Mouse (Mus musculus) heart, embryonic 14.5 days (tissue): ENCODE data around the gene Sv2c. TPM values are rescaled to one million over a fixed set of nuclear protein-coding genes. Genes with fewer than 3 reads are reported as not detected.

Experiments
- ATAC-seq: fragments of 200-750 bp; cut with Nextera tagmentation; 2 replicates; pipeline ENCODE4 v1.8.0; 2017; ENCODE audit warnings: low read depth, moderate TSS enrichment; ENCODE audit not compliant: insufficient number of reproducible peaks, insufficient read depth, low FRiP score
- H3K27ac ChIP-seq, 2 experiments: fragments of 200-500 bp in 1 of 2; fragments of 300-500 bp in 1 of 2; sonication (generic) in 1 of 2; replicated peaks in 1 of 2; 2 replicates each; pipeline ENCODE4 v1.5.1; 2012 to 2014; ENCODE audit warnings: low read depth in 2 of 2, low read length in 2 of 2, control low read depth in 1 of 2, mild to moderate bottlenecking in 1 of 2, mixed read lengths in 1 of 2; ENCODE audit not compliant: control insufficient read depth in 1 of 2, insufficient read depth in 1 of 2
- H3K27me3 ChIP-seq: fragments of 300-500 bp; sonication (generic); 2 replicates; pipeline ENCODE4 v1.6.1; 2014; ENCODE audit warnings: mild to moderate bottlenecking, low read length, control low read depth; ENCODE audit not compliant: control insufficient read depth, insufficient read depth
- H3K36me3 ChIP-seq: fragments of 300-500 bp; sonication (generic); 2 replicates; pipeline ENCODE4 v1.6.1; 2014; ENCODE audit warnings: mild to moderate bottlenecking, control low read depth, low read length, mixed read lengths; ENCODE audit not compliant: control insufficient read depth, insufficient read depth
- H3K4me1 ChIP-seq, 2 experiments: fragments of 200-500 bp in 1 of 2; fragments of 300-500 bp in 1 of 2; sonication (generic) in 1 of 2; 2 replicates each; pipeline ENCODE4 v1.6.1; 2012 to 2014; ENCODE audit warnings: low read length in 2 of 2, control low read depth in 1 of 2, mixed read lengths in 1 of 2; ENCODE audit not compliant: control insufficient read depth in 2 of 2, insufficient read depth in 2 of 2
- H3K4me2 ChIP-seq: fragments of 300-500 bp; sonication (generic); 2 replicates; pipeline ENCODE4 v1.6.1; 2014; ENCODE audit warnings: mild to moderate bottlenecking, low read length
- H3K4me3 ChIP-seq, 2 experiments: fragments of 200-500 bp in 1 of 2; fragments of 300-500 bp in 1 of 2; sonication (generic) in 1 of 2; 2 replicates each; pipeline ENCODE4 v1.5.1; 2012 to 2014; ENCODE audit warnings: low read length in 2 of 2, mild to moderate bottlenecking in 2 of 2, control low read depth in 1 of 2, low read depth in 1 of 2, moderate library complexity in 1 of 2; ENCODE audit not compliant: control insufficient read depth in 1 of 2, insufficient read depth in 1 of 2
- H3K9ac ChIP-seq: fragments of 300-500 bp; sonication (generic); 2 replicates; pipeline ENCODE4 v1.6.1; 2014; ENCODE audit warnings: mild to moderate bottlenecking, low read length
- H3K9me3 ChIP-seq: fragments of 300-500 bp; sonication (generic); 2 replicates; pipeline ENCODE4 v1.6.1; 2016; ENCODE audit warnings: low read length, control low read depth; ENCODE audit not compliant: control insufficient read depth
- WGBS: fragments of 180-500 bp; shearing (Covaris S2); extraction: QIAGEN DNeasy Blood & Tissue Kit; methylation state at CpG from one replicate; pipeline ENCODE4 v1.1.7; 2014; 5-methylcytosine and 5-hydroxymethylcytosine counted together
- polyA plus RNA-seq: library from polyadenylated mRNA; unstranded; fragments of >200 nt; fragmentation: Nextera tagmentation; extraction: Ambion mirVana; gene quantifications from 2 replicates; pipeline ENCODE4 v1.2.1, GENCODE M21; 2014

Gene Sv2c
- polyA plus RNA-seq, 1 experiment from 2014 or later: 1.4 TPM

GRCm38 (mm10) chr13:96052755-96053154 lies 79.6 kb downstream of the Sv2c start:
- WGBS: 74% methylated on average over 3 of the region's 3 CpGs

DNA sequence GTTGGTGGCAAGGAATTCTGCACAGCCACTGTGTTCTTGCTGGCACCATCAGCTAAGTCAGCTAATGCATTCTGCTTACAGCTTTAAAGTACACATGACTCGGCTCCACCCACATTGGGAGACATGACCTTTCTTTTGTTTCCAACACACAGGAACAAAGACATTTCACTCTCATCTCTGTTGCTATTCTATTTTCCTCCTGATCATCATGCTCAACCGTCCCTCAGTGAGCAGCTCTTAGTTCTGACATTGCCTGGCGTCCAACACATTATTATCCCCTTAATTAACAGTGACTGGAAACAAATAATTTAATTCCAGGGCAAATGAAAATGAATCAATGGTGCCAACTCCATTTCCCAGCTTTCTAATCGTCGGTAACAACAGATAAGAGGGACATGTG lies 87.0 kb downstream of the Sv2c start:
- H3K9ac ChIP-seq: no peak overlapping the region
- no peak overlapping the region for H3K4me2 ChIP-seq
- no peaks in the 10 kb centered on the region for H3K36me3 ChIP-seq
- H3K4me3 ChIP-seq: no peak overlapping the region
- no peak for ATAC-seq
- H3K27me3 ChIP-seq: no peaks in the 10 kb centered on the region
- no peaks in the 10 kb centered on the region for H3K4me1 ChIP-seq
- 0 out of 2 replicates have a peak, but pooled peaks cover 3% of the 10 kb centered on the region for H3K9me3 ChIP-seq
- 65% methylated on average over 5 of the region's 5 CpGs for WGBS
- no peak overlapping the region for H3K27ac ChIP-seq

More at GRCm38 (mm10) chr13:96052755-96053154, 79.6 kb downstream of the Sv2c start:
- Histone ChIP-seq H3K9me3 (no peaks in the 10 kb centered on the region), H3K27ac (no peak overlapping the region), H3K4me1 (no peaks in the 10 kb centered on the region), H3K36me3 (no peaks in the 10 kb centered on the region), H3K27me3 (no peaks in the 10 kb centered on the region), H3K4me2 (no peak overlapping the region), H3K9ac (no peak overlapping the region), H3K4me3 (no peak overlapping the region)
- no peak for ATAC-seq

- Histone ChIP-seq H3K4me3 (no peak overlapping the region), H3K36me3 (no peaks in the 10 kb centered on the region), H3K27ac (no peak overlapping the region), H3K9ac (no peak overlapping the region), H3K4me1 (no peaks in the 10 kb centered on the region), H3K4me2 (no peak overlapping the region), H3K27me3 (no peaks in the 10 kb centered on the region), H3K9me3 (0 out of 2 replicates have a peak, but pooled peaks cover 3% of the 10 kb centered on the region)
- ATAC-seq: no peak
- 73% methylated on average over 11 of the region's 11 CpGs for WGBS
These were observed 91.9 kb downstream of the Sv2c start for GRCm38 (mm10) chr13:96040275-96041042.

DNA sequence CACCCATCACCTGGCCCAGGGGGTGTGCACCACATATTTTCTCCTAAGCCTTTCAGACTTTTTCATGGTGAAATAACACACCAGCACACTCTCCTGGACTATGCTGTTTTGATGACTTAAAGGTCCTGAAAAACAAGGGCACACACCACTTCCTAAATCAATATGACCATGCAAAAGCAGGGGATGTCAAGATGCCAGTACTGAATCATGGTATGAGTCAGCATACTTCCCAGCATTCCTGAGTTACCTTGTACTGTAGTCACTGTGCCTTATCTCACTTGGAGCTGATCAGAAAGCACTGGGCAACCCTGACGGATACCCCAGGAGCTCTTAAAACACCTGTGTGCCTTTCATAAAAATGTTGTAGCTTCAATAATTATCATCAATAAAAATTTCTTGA lies 92.8 kb downstream of the Sv2c start:
- WGBS: 24% methylated on average over 1 of the region's 1 CpGs
- H3K9ac ChIP-seq: no peak overlapping the region
- no peaks in the 10 kb centered on the region for H3K36me3 ChIP-seq
- no peak for ATAC-seq
- H3K4me2 ChIP-seq: no peak overlapping the region
- no peaks in the 10 kb centered on the region for H3K27me3 ChIP-seq
- 0 out of 2 replicates have a peak, but pooled peaks cover 3% of the 10 kb centered on the region for H3K9me3 ChIP-seq
- no peaks in the 10 kb centered on the region for H3K4me1 ChIP-seq
- H3K4me3 ChIP-seq: no peak overlapping the region
- no peak overlapping the region for H3K27ac ChIP-seq

DNA sequence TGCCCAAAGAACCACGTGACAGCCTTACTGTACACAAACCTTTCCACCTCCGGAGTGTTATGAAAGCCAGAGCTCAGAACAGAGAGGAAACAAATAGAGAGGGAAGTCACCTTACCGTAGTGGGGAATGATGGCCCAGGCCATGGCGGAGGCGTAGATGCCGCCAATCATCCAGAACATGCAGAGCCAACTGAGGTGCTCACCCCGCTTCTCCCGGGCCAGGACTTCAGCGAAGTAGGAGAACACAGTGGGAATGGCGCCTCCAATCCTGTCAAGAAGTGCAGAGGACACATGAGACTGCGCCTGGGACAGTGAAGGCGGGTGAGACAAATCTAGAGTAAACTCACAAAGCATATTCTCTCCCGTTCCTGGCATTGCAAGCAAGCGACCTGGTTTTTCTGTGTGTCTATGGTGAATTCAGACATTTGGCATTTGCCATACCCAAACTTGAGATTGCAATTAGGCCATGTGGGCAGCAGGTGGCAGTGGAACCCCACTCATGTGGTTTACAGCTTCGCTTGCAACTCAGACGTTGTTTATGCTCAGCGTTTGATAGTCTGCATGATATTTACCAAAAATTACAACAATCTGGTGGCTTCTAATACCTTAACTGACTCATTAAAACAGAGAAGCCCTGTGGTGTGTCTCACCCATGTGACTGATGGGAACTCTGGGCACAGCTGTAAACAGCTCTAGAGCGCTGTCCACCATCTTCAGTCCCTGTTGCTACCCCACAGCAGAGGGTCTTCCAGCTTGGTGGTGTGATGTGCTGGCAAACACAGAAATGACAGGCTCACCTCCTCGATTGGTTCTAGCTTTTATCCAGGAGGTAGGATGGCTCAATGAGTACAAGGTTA lies 101.8 kb downstream of the Sv2c start:
- Histone ChIP-seq H3K4me3 (no peak overlapping the region), H3K27me3 (no peaks in the 10 kb centered on the region), H3K4me2 (no peak overlapping the region), H3K9ac (no peak overlapping the region), H3K9me3 (no peaks in the 10 kb centered on the region), H3K27ac (no peak overlapping the region), H3K36me3 (no peaks in the 10 kb centered on the region), H3K4me1 (no peaks in the 10 kb centered on the region)
- ATAC-seq: no peak
- WGBS: 55% methylated on average over 19 of the region's 19 CpGs

DNA sequence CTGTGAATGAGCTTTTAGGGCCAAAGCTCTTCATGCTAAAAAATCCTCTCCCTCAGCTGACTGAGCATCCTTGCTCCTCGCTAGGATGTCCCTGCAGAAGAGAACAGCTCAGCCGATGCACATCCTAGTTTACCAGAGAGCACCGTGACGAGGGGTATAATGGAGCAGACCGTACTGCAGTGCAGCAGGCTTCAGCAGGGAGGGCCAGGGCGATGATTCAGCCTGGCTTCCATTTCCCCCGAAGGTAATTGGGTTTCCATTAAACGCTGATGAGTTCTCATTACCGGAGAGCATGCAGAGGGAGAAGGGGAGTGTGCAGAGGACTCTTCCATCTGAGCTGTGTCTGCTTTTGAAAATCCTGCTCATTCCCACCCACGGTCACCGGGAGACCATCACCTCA lies 108.5 kb downstream of the Sv2c start:
- WGBS: 81% methylated on average over 11 of the region's 11 CpGs
- H3K4me2 ChIP-seq: no peak overlapping the region
- no peak overlapping the region for H3K4me3 ChIP-seq

DNA sequence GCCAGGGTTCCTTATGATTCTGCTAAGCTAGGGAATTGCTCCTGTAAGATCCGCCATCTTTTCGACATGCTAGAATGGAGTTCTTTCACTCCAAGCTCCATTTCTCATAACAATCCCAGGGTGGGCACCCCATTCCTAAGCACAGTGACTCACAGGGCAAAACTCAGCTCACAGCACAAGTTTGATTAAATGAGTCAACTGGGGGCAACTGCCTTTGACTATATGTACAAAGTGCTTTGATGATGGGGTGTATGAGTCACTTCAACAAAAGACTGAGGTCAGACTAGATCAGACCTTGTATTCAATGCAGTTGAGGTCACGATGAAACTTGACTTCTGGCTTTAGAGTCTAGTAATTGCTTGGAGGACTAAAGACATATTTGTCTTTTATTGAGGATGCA lies 116.9 kb downstream of the Sv2c start:
- WGBS: 83% methylated on average over 3 of the region's 3 CpGs
- no peak for ATAC-seq
- Histone ChIP-seq H3K36me3 (no peaks in the 10 kb centered on the region), H3K9me3 (no peaks in the 10 kb centered on the region), H3K27ac (no peak overlapping the region), H3K9ac (no peak overlapping the region), H3K4me1 (no peaks in the 10 kb centered on the region), H3K27me3 (no peaks in the 10 kb centered on the region), H3K4me3 (no peak overlapping the region), H3K4me2 (no peak overlapping the region)

More for the DNA sequence above, 108.5 kb downstream of the Sv2c start:
- H3K36me3 ChIP-seq: no peaks in the 10 kb centered on the region
- no peaks in the 10 kb centered on the region for H3K27me3 ChIP-seq
- no peaks in the 10 kb centered on the region for H3K4me1 ChIP-seq
- H3K9ac ChIP-seq: no peak overlapping the region
- H3K9me3 ChIP-seq: no peaks in the 10 kb centered on the region
- ATAC-seq: no peak
- no peak overlapping the region for H3K27ac ChIP-seq
